Mouse (Mus musculus) ovary, adult 18-20 months (tissue): Measurements from ENCODE around the gene Tm7sf2.

Experiments
- DNase-seq: peaks from one replicate; pipeline ENCODE4 v3.0.0; 2022; ENCODE audit warnings: low spot score, mixed read lengths

The Tm7sf2 gene

GRCm38 (mm10) chr19:6069851-6070250 lies 1.7 kb upstream of the Tm7sf2 start:
- no peak for DNase-seq

- DNase-seq: no peak
These were observed 778 bp upstream of the Tm7sf2 start for GRCm38 (mm10) chr19:6068951-6069350.

DNA sequence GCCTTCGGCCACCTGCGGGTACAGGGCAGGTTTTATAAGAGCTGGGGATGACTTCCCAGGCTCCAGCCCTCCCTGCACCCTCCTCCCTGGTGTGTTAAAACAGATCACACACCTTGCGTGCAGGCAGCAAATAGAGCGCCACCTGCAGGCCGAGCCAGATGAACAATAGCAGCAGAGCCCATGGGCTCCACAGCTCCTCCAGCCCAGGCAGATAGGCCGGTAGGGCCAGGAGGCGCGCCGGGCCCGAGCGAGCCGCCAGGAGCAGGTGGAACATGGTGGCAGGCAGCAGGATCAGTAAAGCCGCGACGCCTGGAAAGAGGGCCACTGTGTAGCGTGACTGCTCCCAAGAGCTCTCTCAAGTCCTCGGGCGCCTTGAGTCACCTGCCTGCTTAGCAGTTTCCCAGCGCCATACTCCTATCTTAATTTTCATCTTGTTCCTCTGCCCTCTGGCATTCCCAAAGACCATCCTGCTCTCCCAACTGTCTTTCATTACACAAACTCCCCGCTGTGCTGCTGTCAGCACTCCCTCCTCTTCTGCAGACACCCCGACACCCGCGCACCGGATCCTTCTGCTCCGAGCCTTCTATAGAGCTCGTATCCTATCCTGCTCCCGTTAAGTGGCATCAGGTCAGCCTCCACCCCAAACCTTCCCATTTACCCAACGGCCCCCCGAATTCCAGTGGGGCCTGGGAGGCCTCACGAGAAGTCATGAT lies 1.0 kb downstream of the Tm7sf2 start:
- DNase-seq: peak; percentile 52

GRCm38 (mm10) chr19:6066571-6066970 lies 1.6 kb downstream of the Tm7sf2 start:
- DNase-seq: no peak

- no peak for DNase-seq
These were observed 5.1 kb downstream of the Tm7sf2 start for GRCm38 (mm10) chr19:6063081-6063480.

- DNase-seq: no peak
These were observed 5.8 kb downstream of the Tm7sf2 start for GRCm38 (mm10) chr19:6062418-6062817.

DNA sequence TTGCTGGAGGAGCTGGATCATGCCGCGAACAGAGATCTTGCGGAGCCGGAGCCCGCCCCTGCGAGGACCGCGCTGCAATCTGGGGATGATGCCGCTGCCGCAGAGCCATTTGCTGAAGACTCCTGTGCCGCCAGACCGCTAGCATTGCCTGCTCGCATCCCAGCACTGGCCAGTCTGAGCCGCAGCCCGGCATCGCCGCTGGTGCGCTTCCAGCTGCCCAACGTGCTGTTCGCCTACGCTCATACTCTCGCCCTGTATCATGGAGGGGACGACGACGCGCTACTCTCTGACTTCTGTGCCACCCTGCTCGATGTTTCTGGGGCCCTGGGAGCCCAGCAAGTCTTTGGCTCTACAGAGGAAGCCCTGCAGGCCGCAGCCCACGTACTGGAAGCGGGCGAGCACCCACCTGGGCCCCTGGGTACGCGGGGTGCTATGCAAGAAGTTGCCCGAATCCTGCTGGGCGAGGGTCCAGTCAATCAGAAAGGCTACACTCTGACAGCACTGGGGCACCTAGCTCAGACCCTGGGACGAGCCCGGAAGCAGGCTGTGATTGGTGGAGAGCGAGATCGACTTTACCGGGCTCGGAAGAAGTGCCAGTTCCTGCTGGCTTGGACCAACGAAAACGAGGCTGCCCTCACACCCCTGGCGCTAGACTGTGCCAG lies 6.4 kb downstream of the Tm7sf2 start:
- DNase-seq: no peak

DNA sequence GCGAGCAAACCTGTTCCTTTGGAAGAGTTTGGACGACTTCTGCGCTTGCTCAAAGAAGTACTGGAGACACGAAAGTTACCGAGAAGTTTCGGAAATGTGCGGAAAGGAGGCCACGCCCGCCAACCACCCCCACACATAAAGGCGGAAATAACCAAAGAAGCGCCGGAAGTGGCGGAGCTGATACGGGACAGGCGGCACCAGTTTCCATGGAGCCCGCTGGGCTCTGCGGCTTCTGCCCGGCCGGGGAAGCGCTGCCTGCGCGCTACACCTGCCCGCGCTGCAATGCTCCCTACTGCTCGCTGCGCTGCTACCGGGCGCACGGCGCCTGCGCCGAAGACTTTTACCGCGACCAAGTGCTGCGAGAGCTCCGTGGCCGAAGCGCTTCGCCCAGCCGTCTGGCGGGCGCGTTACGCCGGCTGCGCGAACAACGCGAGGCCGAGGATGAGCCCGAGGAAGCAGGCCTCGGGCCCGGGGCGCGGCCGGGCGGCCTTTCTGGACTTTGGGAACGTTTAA lies 7.1 kb downstream of the Tm7sf2 start, which contains the start of gene Znhit2:
Gene Znhit2, plus strand, starts transcription at position 172 of the 513 bp plus-strand sequence.
- DNase-seq: peak; percentile 91

DNA sequence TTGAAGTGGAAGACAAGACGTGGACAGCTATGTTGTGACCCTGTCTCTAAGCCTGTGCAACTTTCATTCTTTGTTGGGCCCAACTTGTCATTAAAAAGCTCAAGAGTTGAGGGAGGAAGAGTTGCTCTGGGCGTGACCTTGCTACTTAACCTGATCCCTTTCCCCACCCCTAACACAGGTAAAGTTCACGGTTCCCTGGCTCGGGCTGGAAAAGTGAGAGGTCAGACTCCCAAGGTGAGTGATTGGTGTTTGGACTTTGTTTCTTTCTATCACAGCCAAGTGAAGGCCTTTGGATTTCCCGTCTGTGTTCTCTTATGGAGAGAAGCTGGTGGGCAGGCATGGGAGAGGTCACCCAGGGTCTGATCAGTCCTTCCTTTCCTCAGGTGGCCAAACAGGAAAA lies 9.2 kb downstream of the Tm7sf2 start:
- no peak for DNase-seq

- DNase-seq: no peak
These were observed 9.7 kb downstream of the Tm7sf2 start for GRCm38 (mm10) chr19:6058513-6058912.

DNA sequence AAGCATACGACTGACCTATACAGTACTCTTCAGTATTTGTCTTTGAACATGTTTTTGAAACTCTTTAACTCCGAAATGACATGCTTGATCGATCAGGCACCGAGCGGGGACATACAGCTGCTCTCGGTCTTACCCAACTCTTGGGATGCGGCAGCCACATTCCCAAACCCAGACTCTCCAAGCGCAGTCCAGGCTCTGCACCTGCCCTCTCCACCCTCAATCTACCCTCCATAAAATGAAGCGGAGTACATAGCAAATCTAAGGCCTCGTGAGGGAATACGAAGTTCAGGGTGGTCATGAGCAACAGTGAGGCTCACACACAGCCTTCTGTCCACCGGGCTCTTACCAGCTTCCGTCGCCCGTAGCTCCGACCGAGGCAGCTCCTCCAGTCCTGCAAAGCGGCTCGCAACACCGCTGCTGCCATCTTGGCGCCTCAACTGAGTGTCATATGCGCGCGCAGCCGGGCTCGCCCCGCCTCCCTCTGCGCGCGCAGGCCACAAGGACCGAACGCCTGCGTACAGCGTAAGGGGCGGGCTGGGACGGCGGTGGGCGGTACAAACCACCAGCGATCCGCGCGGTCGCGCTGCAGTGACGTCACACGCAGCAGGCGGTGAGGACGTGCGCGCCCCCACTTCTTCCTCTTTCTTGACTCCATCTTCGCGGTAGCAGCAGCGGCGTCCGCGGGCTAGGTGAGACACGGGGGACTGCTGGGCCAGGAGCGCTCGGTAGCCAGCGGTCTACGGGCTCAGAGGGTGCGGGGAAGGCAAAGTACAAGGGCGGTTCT lies 10.7 kb downstream of the Tm7sf2 start, which contains the start of the genes Mrpl49 and Fau:
Gene Mrpl49, minus strand, starts transcription at position 473 of the 784 bp plus-strand sequence.
Gene Fau, plus strand, starts transcription at position 532 of the 784 bp plus-strand sequence.
- peak; percentile 98 for DNase-seq

GRCm38 (mm10) chr19:6056696-6057095 lies 11.5 kb downstream of the Tm7sf2 start:
- DNase-seq: no peak

DNA sequence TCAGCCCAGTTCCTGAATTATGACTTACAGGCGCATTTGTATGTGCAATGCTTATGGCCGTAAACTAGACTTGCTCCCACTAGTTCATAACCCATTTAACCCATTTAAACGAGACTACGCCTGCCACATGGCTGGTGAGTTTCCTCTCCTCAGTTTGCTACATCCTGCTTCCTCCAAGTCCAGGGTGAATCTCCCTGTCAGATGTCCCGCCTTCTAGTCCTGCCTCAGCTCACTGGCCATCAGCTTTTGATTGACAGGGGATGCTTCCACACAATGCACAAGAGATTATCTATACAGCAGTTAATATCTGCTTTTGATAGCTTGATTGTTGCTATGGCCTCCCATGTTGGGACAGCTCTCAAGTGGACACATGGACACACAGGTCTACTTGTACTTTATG lies 13.9 kb downstream of the Tm7sf2 start:
- DNase-seq: no peak

GRCm38 (mm10) chr19:6052516-6052915 lies 15.7 kb downstream of the Tm7sf2 start:
- no peak for DNase-seq

- DNase-seq: no peak
These were observed 19.3 kb downstream of the Tm7sf2 start for GRCm38 (mm10) chr19:6048681-6049410.

DNA sequence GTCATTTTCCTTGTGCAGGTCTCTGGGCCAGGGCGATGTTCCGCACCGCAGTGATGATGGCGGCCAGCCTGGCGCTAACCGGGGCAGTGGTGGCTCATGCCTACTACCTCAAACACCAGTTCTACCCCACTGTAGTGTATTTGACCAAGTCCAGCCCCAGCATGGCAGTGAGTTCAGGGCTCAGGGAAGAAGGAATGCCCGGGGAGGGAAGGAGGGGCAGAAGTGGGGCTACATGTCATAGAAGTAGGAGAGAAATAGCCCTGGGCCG lies 20.3 kb downstream of the Tm7sf2 start:
- DNase-seq: no peak

DNA sequence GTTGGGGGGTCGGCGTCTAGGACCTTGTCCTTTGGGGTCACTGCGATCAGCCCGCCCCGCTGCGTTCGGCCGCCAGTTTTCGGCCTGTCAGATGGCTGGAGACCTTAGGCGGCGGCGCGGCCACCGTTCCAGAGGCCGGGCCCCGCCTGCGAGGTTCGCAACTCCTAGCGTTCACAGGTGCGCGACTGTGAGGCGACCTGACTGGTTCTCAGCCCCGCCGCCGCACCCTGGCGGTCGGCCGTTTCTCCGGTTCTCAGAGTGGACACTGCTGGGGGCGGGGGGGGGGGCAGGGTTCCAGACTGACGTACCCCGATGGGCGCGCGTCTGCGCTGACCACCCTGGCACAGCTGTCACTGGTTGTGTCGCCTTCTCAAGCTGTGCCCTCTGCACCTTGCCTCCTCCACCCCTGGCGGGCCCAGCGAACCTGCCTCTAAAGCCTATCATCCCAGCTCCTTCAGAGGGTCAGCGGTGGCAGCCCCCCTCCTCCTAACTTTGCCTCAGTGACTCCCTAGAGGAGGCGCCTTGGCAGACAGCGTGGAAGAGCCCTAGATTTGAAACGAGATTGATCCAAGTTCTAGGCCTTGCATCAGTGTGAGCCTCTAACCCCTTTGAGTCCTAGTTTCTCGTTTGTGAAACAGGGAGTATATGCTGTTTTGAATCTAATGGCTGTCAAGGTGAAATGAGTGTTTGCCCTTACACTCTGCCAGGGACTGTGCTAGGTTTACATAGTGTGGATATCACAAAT lies 20.8 kb downstream of the Tm7sf2 start:
- DNase-seq: no peak

DNA sequence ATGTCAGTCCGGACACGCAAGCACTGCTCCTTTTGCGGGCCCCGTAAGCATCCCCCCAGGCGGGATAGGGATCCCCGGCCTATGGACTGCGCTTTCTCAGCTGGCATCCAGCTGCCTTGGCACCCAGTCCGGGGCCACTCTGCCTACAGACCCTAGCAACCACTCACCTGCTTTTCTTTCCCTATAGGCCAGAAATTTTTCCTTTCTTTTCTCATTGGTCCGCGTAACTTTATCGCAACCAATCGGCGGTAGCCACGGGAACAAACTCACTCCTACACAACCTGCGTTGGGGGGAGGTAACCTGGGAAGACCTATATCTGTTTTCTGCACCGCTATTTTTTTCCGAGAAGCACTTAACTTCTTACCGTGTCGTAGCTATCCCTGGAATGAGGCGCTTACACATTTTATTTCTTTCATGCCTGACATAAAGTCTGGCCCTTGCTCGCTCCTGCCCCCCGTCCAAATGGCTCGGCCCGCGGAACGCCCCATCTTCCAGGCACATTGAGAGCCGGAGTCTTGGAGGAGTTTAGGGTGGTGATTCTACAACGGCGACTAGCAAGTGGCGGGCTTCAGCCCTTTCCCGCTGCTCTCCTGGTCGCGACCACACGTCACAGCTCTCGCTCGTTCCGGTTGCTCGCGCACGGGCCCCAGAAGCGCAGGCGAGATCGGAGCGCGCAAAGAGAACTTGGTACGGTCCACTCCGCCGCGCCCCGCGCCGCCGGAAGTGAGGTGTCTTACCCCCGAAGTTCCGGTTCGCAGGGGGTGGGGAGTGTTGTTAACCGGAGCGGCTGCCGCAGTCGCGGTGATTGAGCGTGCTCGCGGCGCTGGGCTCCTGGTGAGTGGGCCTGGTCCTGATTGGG lies 21.6 kb downstream of the Tm7sf2 start, which contains the start of gene Syvn1:
Gene Syvn1, plus strand, starts transcription at position 283 of the 860 bp plus-strand sequence.
- peak; percentile 88 for DNase-seq

DNA sequence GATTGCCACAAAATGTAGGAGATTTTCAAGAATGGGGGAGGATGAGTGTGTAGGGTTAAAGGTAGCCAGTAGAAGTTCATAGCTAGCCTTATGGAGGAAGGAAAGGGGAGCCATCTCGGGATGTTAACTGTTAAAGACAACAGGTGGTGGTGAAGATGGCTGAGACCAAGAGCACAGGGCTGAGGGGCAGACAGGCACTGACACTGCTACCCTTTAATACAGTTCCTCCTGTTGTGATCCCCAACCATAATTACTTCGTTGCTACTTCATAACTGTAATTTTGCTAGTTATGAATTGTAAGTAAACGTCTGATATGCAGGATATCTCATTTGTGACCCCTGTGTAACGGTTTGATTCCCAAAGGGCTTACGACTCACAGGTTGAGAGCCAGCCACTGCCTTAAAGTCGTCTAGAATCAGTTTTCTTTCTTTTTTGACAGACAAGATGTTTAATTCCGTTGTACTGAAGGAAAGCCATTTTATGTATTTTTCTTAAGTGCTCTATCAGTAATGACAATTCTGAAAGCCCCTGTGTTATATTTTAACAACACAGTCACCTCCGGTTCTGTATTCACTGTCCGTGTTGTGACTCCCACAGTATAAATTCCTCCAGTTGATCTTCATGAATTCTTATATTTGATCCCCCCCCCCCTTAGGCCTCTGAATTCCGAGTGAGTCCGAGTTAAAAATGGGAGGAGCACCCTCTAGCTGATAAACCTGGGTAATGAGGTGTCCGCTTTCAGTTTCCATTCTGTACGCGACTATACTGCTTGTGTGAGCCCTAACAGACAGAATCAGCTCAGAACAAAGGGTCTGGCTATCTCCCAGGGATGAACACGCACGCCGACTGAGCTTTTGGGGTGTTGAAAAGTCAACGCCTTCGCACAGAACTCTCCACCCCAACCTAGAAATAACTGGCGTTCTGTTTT lies 22.5 kb downstream of the Tm7sf2 start:
- no peak for DNase-seq
